Mouse (Mus musculus) heart, embryonic 11.5 days (tissue): ENCODE measurements around the gene Ddx42. TPM values are rescaled to one million over a fixed set of nuclear protein-coding genes. Genes with fewer than 3 reads are reported as not detected.

Experiments used
- ATAC-seq: fragments of 200-750 bp; cut with Nextera tagmentation; replicated peaks from 2 replicates; pipeline ENCODE4 v1.8.0; 2017; ENCODE audit warnings: moderate library complexity; ENCODE audit not compliant: insufficient number of reproducible peaks, low FRiP score, low TSS enrichment
- H3K27ac ChIP-seq: fragments of 300-500 bp; sonication (generic); 2 replicates; pipeline ENCODE4 v1.5.1; 2014; ENCODE audit warnings: mild to moderate bottlenecking, low read depth, low read length
- H3K27me3 ChIP-seq: fragments of 300-500 bp; sonication (generic); 2 replicates; pipeline ENCODE4 v1.6.1; 2014; ENCODE audit warnings: mild to moderate bottlenecking, low read length, mixed read lengths; ENCODE audit not compliant: control insufficient read depth, insufficient read depth
- H3K36me3 ChIP-seq: fragments of 300-500 bp; sonication (generic); 2 replicates; pipeline ENCODE4 v1.6.1; 2014; ENCODE audit warnings: mild to moderate bottlenecking, low read length, moderate library complexity, mixed read lengths; ENCODE audit not compliant: control insufficient read depth, insufficient read depth
- H3K4me1 ChIP-seq: fragments of 300-500 bp; sonication (generic); 2 replicates; pipeline ENCODE4 v1.6.1; 2014; ENCODE audit warnings: low read length; ENCODE audit not compliant: control insufficient read depth, insufficient read depth
- H3K4me2 ChIP-seq: fragments of 300-500 bp; sonication (generic); 2 replicates; pipeline ENCODE4 v1.6.1; 2014; ENCODE audit warnings: mild to moderate bottlenecking, moderate library complexity
- H3K4me3 ChIP-seq: fragments of 300-500 bp; sonication (generic); 2 replicates; pipeline ENCODE4 v1.5.1; 2014; ENCODE audit warnings: low read depth, low read length
- H3K9ac ChIP-seq: fragments of 300-500 bp; sonication (generic); 2 replicates; pipeline ENCODE4 v1.6.1; 2014; ENCODE audit warnings: mild to moderate bottlenecking, low read depth, low read length, moderate library complexity
- H3K9me3 ChIP-seq: fragments of 300-500 bp; sonication (generic); replicated peaks from 2 replicates; pipeline ENCODE4 v1.6.1; 2016; ENCODE audit warnings: low read length; ENCODE audit not compliant: control insufficient read depth
- WGBS: fragments of 180-500 bp; shearing (Covaris S2); extraction: QIAGEN DNeasy Blood & Tissue Kit; methylation state at CpG from one replicate; pipeline ENCODE4 v1.1.7; 2014; ENCODE audit not compliant: insufficient replicate concordance; 5-methylcytosine and 5-hydroxymethylcytosine counted together
- polyA plus RNA-seq: library from polyadenylated mRNA; unstranded; fragments of >200 nt; fragmentation: Nextera tagmentation; extraction: Ambion mirVana; gene quantifications from 2 replicates; pipeline ENCODE4 v1.2.1, GENCODE M21; 2014

The Ddx42 gene
- polyA plus RNA-seq, 1 experiment from 2014 or later, result 45.3 TPM

DNA sequence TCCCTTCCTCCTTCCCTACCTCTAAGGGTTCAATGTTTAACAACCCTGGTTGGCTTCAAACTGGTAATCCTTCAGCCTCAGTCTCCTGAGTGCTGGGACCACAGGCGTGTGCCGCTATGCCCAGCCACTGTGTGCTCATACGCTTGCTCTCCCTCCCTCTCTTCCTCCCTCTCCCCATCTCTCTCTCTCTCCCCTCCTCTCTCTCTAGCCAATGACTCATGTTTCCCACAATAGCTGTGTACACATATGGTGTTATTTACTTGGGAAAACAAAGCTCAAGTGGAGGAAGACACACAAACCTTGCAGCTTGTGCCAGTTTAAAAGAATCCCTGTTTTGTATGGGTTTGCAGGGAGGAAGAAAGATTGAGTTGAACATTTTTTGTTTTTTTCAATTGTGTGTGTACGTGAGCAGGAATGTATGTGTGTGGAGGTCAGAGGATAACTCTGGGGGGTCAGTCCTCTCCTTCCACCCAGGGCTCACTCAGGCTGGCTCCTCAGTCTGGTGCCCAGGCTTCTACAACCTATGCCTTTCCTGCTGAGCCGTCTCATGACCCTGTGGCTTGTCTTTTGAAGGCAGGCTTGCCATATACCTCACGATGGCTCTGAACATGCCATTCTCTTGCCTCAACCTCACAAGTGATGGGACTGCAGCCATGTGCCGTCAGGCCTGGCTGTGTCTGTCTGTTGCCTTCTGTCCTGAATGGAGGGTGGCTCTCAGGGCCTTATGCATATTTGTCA is 36.8 kb upstream of the Ddx42 start:
- Histone ChIP-seq H3K9ac (no peak overlapping the region), H3K4me1 (0 out of 2 replicates have a peak, but pooled peaks cover 5% of the 10 kb centered on the region), H3K36me3 (no peaks in the 10 kb centered on the region), H3K4me2 (no peak overlapping the region), H3K27me3 (no peaks in the 10 kb centered on the region), H3K9me3 (no peaks in the 10 kb centered on the region), H3K4me3 (no peak overlapping the region), H3K27ac (no peak overlapping the region)
- no peak for ATAC-seq
- 69% methylated on average over 7 of the region's 7 CpGs for WGBS

DNA sequence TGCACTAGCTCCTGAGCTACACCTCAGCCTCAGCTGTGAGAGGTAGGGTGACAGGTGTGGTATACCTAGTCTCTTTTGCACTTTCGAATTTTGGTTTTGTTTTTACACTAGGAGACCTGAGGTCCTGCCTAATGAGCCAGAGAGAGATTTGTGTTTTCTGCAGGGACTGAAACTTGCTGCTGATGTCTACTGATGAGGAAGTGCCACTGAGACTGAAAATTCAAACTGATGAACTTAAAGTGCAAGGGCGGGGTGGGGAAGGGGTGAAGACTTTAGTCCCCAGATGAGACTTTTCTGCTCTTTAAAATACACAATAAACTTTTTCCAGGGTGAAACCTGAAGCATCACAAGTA is 36.3 kb upstream of the Ddx42 start:
- Histone ChIP-seq H3K36me3 (no peaks in the 10 kb centered on the region), H3K9me3 (no peaks in the 10 kb centered on the region), H3K4me1 (0 out of 2 replicates have a peak, but pooled peaks cover 5% of the 10 kb centered on the region), H3K4me2 (no peak overlapping the region), H3K27me3 (no peaks in the 10 kb centered on the region), H3K27ac (no peak overlapping the region), H3K4me3 (no peak overlapping the region), H3K9ac (no peak overlapping the region)
- 75% methylated on average over 2 of the region's 2 CpGs for WGBS
- no peak for ATAC-seq

DNA sequence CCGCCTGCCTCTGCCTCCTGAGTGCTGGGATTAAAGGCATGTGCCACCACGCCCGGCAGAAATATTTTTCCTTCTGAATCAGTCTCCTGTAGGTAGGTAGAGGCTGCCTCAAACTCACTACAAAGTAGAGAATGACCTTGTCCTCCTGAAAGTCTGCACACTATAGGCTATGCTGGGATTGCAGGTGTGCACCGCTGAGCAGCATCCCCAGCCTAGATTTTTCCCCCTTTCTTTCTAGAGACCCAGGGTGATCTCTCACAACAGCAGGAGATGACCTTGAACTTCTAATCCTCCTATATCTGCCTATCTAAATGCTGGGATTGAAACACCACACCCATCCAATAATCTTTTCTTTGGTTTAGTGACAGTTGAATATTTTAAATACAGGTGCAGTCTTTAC is 29.4 kb upstream of the Ddx42 start:
- H3K36me3 ChIP-seq, result no peaks in the 10 kb centered on the region
- 0 out of 2 replicates have a peak, but pooled peaks cover 2% of the 10 kb centered on the region for H3K4me1 ChIP-seq
- H3K4me3 ChIP-seq, result no peak overlapping the region
- no peaks in the 10 kb centered on the region for H3K9me3 ChIP-seq
- no peak overlapping the region for H3K9ac ChIP-seq
- WGBS, result 84% methylated on average over 4 of the region's 4 CpGs
- no peaks in the 10 kb centered on the region for H3K27me3 ChIP-seq
- H3K4me2 ChIP-seq, result no peak overlapping the region
- no peak overlapping the region for H3K27ac ChIP-seq
- ATAC-seq, result no peak

DNA sequence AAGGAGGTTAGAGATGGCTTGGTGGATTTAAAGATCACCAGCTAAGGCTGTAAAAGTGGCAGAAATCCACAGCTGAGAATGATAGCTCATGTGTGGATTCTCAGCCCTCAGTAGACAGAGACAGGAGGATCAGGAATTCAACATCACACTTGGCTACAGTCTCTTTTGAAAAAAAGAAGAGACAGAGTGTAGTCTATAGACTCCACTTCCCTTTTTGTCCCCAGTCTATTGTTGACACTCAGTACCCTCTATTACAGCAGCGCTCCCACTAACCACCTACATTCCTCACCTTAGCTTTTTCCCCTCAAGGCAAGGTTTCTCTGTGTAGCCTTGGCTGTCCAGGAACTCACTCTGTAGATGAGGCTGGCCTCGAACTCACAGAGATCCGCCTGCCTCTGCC is 25.0 kb upstream of the Ddx42 start:
- Histone ChIP-seq H3K9ac (no peak overlapping the region), H3K4me2 (no peak overlapping the region), H3K36me3 (no peaks in the 10 kb centered on the region), H3K27ac (no peak overlapping the region), H3K9me3 (no peaks in the 10 kb centered on the region), H3K4me1 (0 out of 2 replicates have a peak, but pooled peaks cover 6% of the 10 kb centered on the region), H3K4me3 (no peak overlapping the region), H3K27me3 (no peaks in the 10 kb centered on the region)
- WGBS, result 91% methylated on average over 3 of the region's 3 CpGs
- ATAC-seq, result no peak

DNA sequence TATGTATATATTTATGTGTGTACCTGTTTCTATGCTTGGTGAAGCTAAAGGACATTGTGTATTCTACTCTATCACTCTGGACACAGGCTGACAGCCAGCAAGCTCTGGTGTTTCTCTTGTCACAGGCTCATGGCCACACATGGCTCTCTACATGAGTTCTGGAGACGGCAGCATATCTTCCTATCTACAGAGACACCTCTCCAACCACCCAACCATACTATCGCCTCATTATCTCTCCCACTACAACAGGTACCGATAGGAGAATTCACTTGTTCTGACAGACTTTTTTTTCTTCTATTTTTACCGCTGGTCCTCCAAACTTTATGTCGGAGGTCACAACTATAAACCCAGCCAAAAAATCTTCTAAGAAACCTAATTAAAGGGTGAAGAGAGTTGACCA is 24.5 kb upstream of the Ddx42 start:
- Histone ChIP-seq H3K36me3 (no peaks in the 10 kb centered on the region), H3K4me1 (0 out of 2 replicates have a peak, but pooled peaks cover 6% of the 10 kb centered on the region), H3K9ac (no peak overlapping the region), H3K27me3 (no peaks in the 10 kb centered on the region), H3K27ac (no peak overlapping the region), H3K9me3 (no peaks in the 10 kb centered on the region), H3K4me2 (peak overlapping the region; percentile 87), H3K4me3 (peak overlapping the region; percentile 79)
- WGBS, result 60% methylated on average over 5 of the region's 5 CpGs
- no peak for ATAC-seq

DNA sequence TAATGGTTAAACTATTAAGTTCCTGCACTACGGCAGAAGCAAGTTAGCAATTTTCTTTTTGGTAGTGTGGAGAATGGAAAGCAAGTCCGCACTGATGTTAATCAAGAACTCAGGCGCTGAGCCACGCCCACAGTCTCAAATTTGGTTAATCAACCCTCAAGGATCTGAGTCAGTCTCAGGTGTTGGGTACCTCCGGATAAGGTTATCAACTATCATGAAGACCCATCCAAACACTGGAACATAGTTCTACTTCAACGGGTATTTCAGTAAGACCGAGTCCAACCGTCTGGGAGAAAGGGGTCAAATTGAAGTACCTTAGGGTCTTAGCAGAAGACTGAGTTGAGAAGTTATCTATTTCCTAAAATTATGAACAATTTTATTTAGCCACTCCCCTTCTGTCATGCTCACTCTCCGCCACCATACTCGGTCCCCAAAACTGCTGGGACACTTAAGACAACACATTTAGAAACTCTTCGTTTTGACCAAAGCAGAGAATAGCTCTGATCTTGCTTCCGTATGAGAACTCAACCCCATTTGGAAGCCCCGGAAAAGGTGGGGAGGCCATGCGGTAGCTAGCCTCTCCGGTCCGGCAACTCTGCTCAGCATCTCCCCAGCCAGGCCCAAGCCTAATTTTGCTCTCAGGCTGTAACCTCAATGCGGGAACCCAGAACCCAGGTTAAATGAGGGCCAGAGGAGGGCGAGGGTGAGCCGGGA is 23.9 kb upstream of the Ddx42 start:
- Histone ChIP-seq H3K4me3 (peak overlapping the region; percentile 79), H3K4me2 (peak overlapping the region; percentile 87), H3K36me3 (peaks cover 3% of the 10 kb centered on the region; the same call in 1 of the 2 replicates), H3K27ac (peak overlapping the region; percentile 91), H3K27me3 (no peaks in the 10 kb centered on the region), H3K9ac (peak overlapping the region; percentile 85), H3K9me3 (no peaks in the 10 kb centered on the region), H3K4me1 (0 out of 2 replicates have a peak, but pooled peaks cover 6% of the 10 kb centered on the region)
- peak; percentile 25 for ATAC-seq
- WGBS, result 11% methylated on average over 19 of the region's 19 CpGs

DNA sequence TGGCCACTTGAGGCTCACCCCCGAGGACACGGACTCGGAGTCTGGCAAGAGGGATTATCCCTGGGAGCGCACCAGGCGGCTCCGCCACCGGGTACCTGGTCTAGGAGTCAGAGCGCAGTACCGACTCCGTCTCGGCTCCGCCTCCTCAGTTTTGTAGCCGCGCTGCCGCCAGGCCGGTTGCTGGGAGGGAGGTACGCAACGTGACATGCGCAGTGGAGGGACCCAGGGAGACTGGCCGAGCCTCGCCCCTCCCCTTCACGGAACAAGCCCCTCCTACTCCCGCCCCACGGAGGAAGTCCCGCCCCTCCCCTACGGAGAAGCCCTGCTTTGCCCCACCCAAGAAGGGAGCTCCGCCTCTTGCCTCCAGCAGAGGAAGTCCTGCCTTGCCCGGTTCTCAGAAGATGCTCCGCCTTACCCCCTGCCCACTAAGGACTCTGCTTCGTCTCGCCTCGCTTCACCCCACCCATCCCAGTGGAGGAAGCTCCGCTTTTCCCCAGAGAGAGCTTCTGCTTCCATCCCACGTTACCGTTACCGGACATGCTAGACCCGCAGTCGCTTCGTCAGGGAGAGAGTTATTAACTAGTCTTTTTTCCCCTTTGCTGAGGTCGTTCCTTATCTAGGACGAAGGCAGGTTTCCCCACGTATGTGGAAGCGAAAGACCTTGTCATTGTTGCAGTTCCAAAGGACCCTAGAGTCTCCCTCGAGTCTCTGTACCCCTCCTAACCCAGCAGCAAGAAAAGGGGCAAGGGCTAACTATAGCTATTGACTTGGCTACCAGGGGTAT is 23.2 kb upstream of the Ddx42 start:
- Histone ChIP-seq H3K9me3 (no peaks in the 10 kb centered on the region), H3K36me3 (peaks cover 7% of the 10 kb centered on the region; the same call in 1 of the 2 replicates), H3K9ac (peak overlapping the region; percentile 85), H3K27ac (peak overlapping the region; percentile 91), H3K4me3 (peak overlapping the region; percentile 79), H3K27me3 (no peaks in the 10 kb centered on the region), H3K4me1 (0 out of 2 replicates have a peak, but pooled peaks cover 6% of the 10 kb centered on the region), H3K4me2 (peak overlapping the region; percentile 87)
- peak; percentile 97 for ATAC-seq
- WGBS, result under 1% methylated on average over 43 of the region's 44 CpGs

DNA sequence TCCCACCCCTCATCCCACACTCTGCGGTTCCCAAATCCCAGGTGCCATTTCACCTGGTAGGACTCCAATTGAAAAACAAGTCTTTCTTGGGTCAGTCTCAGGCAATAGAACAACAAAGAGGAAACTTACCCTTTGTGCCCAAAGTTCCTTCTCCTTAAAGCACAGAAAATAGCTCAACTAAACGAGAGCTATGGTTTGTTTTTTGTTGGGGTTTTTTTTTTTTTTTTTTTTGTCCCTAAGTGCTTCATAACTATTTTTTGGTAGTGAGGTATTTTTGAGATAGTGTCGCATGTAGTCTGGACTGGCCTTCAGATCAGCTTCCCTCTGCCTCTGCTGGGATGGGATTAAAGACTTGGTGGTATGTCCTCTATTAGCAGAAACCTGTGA is 22.6 kb upstream of the Ddx42 start:
- H3K4me2 ChIP-seq, result peak overlapping the region; percentile 87
- no peak for ATAC-seq
- H3K9me3 ChIP-seq, result no peaks in the 10 kb centered on the region
- H3K27me3 ChIP-seq, result no peaks in the 10 kb centered on the region
- WGBS, result 30% methylated on average over 3 of the region's 3 CpGs
- H3K27ac ChIP-seq, result peak overlapping the region; percentile 80
- H3K36me3 ChIP-seq, result peaks cover 7% of the 10 kb centered on the region; the same call in 1 of the 2 replicates
- H3K9ac ChIP-seq, result peak overlapping the region; percentile 73
- H3K4me1 ChIP-seq, result 0 out of 2 replicates have a peak, but pooled peaks cover 6% of the 10 kb centered on the region
- H3K4me3 ChIP-seq, result peak overlapping the region; percentile 79
